Mouse (Mus musculus) lung, adult 18-20 months (tissue): Measurements from ENCODE around the gene Tmprss2.
"Not testable (repeated sequence)": the region's sequence is repeated elsewhere in the genome, so short reads cannot be mapped to it uniquely, and the experiment has no call there.

ENCODE experiments used
- DNase-seq, 2 experiments: peaks; one replicate each; pipeline ENCODE4 v3.0.0; 2022; ENCODE audit warnings: mixed read lengths in 2 of 2

The Tmprss2 gene

DNA sequence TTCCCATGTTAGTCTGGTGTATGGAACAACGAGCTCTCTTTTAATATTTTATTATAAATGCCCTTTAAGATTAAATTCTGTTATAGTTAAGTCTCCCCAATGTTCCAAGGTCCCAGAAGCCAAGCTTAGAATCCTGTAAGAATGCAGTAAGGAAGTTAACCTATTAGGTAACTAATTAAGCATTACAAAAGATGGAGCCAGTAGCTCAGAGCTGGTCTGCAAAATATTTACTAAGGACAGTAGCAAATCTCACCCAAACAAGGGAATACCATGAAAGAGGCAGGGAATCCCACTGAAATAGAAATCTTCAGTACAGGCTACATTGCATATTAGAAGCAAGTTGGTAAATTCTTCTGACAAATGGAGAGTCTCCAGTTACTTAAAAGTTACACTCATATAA, 28.1 kb downstream of the Tmprss2 start:
- DNase-seq, result not testable (repeated sequence)

DNA sequence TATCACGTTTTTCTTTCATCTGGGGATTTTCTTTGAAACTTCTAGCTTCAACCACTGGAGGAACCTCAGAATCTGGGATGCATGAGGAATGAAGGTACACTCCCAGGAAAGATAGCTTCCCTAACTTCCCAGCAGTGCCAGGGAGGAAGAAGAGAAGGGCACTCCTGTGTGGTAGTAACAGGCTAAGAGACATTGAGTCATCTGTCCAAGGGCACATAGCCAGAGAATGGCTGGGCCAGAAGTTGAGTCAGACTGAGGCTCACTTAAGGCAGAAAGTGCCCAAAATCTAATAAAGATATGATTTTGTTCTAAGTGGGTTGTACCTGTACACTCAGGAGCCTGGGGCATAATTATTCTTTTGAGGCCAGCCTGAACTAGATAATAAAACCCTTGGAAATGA, 41.6 kb downstream of the Tmprss2 start:
- DNase-seq, result no peak

DNA sequence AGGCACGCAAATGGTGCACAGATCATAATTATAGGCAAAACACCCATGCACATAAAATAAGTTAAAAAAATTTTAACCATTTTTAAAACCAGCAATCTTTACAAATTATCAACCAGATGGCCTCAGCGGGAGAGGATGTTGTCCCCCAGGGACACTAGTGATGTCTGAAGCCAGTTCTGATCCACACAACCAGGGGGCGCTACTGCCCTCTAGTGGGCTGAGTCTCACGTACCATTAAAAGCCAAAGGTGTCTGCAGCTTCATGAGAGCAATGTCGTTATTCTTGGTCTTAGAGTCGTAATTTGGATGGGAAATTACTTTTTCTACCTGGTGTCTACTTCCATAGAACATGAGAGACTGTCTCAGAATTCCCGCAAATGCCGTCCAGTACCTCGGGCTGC, 42.3 kb downstream of the Tmprss2 start:
- peak; percentile 22 to 48 for DNase-seq

DNA sequence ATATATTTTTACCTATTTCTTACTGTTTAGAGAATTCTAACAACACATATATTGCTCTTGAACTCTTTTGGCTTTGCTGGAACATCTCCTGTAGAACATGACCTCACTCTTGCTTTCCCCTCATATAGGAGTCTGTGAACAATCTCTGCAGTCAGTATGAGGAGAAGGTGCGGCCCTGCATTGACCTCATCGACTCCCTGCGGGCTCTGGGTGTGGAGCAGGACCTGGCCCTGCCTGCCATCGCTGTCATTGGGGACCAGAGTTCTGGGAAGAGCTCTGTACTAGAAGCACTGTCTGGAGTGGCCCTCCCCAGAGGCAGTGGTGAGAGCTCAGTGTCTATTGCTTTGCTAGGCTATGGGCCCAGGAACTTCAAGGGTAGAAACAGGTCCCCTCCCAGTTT, 66.7 kb downstream of the Tmprss2 start:
- no peak for DNase-seq

DNA sequence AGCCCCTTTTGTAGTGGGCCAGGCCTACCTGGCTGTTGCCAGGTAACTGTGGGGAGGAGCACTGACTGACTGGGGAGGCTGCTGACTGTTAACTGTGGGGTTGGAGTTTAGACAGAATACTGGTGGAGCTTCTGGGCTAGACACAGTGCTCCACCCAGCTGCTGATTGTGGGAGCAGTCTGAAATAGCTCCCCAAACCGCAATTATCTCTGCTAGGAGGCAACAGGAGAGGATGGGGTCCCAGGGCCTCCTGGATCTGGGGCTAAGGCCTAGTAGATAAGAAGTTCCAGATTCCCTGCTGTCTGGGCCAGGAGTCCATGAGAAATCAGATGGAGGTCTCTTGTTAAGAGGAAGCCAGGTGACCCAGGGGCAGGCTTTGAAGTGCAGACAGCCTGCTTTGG, 74.1 kb downstream of the Tmprss2 start:
- DNase-seq, result no peak

DNA sequence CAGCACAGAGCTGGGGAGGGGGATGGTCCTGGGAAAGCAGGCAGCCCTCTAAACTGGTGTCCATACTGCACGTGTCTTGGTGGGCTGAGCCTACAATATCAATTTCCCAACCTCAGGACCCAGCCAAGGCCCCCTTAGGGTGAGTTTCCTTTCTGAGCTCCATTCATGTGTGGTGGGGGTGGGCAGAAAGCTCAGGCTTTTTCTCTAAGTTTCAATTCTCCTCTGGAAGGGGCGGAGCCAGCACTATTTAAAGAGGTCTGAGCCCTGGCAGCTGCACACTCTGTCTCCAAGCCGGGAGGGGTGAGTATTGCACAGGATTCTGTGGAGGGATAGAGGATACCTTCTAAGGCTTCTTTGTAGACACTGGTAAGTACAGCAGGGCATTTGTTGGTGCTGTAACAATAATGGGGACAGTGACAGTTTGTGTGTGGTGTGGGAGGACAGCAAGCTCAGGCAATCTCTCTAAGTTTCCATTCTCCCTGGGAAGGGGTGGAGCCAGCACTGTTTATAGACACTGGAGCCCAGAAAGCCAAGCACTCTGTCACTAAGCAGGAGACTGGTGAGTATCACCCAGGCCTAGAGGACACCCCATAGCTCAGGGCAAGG, 75.1 kb downstream of the Tmprss2 start:
- DNase-seq, result peak; percentile 69 to 73

DNA sequence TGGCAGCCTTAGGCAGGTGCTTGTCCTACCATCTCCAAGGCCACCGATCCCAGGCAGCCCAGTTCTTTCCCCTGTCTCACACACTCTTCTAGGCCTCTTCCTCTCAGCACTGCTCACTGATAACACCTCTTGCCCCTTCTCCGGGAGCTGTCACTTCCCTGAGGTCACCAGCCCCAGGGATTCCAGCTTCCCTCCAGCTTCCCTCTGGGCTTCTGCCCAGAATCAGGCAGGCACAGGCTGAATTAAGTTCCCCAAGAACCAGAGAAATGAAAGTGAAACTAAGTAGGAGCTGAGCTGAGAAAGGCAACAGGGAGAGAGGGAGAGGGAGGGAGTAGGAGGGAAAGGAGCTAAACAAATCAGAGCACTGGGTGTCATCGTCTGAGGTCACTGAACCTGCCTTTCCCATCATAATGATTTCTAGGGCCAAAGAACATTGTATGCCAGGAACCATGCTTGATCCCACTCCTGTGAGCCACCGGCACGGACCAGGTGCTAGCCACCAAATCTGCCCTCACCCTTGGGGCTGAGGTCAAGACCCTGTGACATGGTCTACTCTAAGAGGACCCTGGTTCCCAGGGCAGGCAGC, 76.0 kb downstream of the Tmprss2 start:
- peak; percentile 61 to 72 for DNase-seq

DNA sequence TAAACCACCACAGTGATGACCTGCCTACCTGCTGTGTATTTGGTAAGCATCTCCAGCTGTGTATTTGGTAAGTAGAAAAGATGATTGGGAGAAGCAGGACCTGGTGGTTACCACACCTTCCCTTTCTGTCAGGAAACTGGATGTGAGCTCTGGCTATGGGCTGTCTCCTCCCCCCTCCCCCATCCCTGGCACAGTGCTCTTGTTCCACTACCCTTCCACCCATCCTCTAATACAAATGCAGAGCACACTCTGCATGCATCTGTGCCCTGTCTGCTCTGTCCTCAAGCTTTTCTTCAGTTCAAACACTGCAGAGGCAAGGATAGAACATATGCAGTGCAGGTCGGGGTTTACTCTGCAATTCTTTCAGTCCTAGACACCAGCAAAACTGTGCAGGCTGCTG, 76.5 kb downstream of the Tmprss2 start:
- DNase-seq, result no peak

DNA sequence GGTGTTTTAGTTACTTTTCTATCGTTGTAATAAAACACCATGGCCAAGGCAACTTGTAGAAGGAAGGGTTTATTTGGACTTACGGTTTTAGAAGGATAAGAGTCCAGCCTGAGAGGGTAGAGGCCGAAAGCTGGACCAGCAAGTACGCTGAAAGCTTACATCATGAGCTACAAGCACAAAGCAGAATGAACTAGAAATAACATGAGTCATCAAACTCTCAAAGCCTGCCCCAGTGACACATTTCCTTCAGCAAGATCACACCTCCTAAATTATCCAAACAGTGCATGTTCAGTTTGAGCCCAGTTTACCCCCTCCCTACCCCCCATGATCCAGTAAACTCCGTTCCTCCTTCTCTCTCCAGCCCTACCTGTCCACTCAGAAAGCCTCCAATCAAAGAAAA, 77.2 kb downstream of the Tmprss2 start:
- no peak for DNase-seq

DNA sequence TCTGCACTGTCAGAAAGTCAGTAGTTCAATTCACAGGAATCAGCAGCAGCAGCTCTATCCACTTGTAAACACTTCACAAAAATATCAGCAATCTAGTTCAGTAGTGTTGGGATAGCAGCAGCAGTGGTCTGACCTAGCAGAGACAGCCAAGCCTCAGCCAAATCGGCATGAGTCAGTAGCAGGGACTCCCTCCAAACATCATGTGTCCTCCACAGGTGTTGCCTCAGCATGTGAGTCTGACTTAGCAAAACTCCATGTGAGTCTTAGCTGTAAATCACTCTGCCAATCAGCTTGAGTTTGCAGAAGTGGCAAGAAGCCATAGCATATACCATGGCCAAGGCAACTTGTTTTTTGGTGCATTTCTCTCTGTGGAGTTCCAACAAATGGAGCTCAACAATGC, 77.9 kb downstream of the Tmprss2 start:
- no peak for DNase-seq

DNA sequence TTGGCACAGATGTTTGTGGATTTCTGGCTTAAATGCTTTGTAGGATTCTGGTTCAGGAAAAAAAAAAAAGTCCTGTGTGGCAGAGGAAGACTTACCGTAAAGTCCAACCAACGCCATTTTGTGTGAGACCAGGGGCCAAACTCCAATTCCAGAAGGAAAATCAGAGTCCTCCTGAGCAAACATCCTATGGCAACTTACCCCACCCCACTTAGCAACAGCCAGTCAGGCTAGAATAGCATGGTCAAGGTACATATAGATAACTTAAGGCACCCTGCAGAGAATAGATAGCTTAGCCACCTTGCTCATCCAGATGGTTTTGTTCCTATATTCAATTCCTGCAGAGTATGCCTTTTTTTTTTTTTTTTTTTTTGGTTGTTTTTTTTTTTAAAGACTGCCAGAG, 81.8 kb downstream of the Tmprss2 start:
- DNase-seq, result no peak

DNA sequence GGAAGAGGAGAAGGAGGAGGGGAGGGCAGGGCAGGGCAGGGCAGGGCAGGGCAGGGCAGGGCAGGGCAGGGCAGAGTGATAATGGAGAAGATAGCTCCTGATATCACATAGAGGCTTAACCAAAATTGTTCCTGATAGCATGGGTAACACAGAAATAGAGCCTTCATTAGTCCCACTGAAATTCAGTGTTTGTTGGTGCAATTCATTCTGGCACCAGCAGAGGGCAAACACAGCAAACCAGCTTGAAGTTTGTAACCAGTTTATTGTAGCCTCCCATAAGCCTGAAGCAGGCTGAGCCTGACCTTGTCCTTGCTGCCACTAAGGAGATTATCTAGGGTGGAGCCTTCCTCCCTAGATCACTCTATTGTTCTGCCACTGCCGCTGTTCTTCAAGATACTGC, 88.0 kb downstream of the Tmprss2 start:
- peak; percentile 40 to 51 for DNase-seq

DNA sequence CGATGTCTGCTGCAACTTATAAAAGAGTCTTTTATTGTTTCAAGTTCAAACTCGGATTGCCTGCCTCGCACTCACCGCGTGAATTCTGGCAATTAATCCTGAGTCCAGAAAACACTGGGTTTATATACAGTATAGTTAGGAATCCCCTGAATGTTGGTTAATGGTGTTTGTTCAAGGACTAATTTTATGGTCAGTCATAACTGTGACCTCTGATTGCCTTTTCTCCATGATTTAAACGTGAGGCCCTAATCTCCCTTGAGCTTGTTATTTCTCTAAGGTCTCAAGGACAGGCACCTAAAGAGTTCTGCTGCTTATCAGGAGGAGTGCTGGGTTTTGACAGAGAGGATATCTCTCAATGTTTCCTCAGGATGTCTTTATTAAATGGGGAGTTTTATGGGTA, 89.0 kb downstream of the Tmprss2 start:
- no peak for DNase-seq

DNA sequence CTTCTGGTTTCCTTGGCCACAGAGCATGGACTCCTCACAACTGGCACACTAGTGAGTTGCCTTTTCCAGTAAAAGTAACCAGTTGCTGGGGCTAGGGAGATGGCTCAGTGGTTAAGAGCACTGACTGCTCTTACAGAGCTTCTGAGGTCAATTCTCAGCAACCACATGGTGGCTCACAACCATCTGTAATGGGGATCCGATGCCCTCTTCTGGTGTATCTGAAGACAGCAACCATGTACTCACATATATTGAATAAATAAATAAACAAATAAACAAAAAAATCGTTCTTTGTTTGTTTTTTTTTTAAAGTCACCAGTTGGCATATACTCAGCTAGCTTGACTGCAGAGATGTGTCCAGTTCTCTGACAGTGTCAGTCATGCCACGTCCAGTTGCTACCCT, 94.7 kb downstream of the Tmprss2 start:
- no peak for DNase-seq
